Mouse (Mus musculus) thymus, adult 2 months (tissue): ENCODE measurements around the gene Plekhh3. TPM values are rescaled to one million over a fixed set of nuclear protein-coding genes. Genes with fewer than 3 reads are reported as not detected.

ENCODE experiments used
- DNase-seq: peaks from one replicate; pipeline ENCODE4 v3.0.0; 2021
- H3K27ac ChIP-seq: fragments of 200-500 bp; 2 replicates; pipeline ENCODE4 v1.5.1; 2012; ENCODE audit warnings: low read length, control low read depth; ENCODE audit not compliant: control insufficient read depth, insufficient read depth
- H3K27me3 ChIP-seq: fragments of 200-500 bp; 2 replicates; pipeline ENCODE4 v1.6.1; 2012; ENCODE audit warnings: mild to moderate bottlenecking, low read length, moderate library complexity, mixed read lengths; ENCODE audit not compliant: control insufficient read depth, insufficient read depth
- H3K36me3 ChIP-seq: fragments of 200-500 bp; 2 replicates; pipeline ENCODE4 v1.6.1; 2012; ENCODE audit warnings: mild to moderate bottlenecking, low read length, moderate library complexity; ENCODE audit not compliant: control insufficient read depth, insufficient read depth
- H3K4me1 ChIP-seq: fragments of 200-500 bp; replicated peaks from 2 replicates; pipeline ENCODE4 v1.6.1; 2012; ENCODE audit warnings: low read length; ENCODE audit not compliant: control insufficient read depth, insufficient read depth
- H3K4me3 ChIP-seq: fragments of 200-500 bp; 2 replicates; pipeline ENCODE4 v1.5.1; 2012; ENCODE audit warnings: mild to moderate bottlenecking, low read length, control low read depth, moderate library complexity; ENCODE audit not compliant: control insufficient read depth, insufficient read depth
- CTCF ChIP-seq: fragments of 200-500 bp; IDR thresholded peaks from 2 replicates; pipeline ENCODE4 v1.5.1; 2012; ENCODE audit warnings: mild to moderate bottlenecking, control low read depth, low read length, moderate library complexity, borderline replicate concordance; ENCODE audit not compliant: control insufficient read depth, poor library complexity, insufficient read depth; ENCODE audit errors: extremely low read depth
- POLR2A ChIP-seq: fragments of 200-500 bp; IDR thresholded peaks from 2 replicates; pipeline ENCODE4 v1.6.1; 2012; ENCODE audit warnings: mild to moderate bottlenecking, low read length, control low read depth, moderate library complexity; ENCODE audit not compliant: control insufficient read depth, poor library complexity, insufficient read depth; ENCODE audit errors: extremely low read depth
- WGBS: fragments of 180-500 bp; shearing (Covaris S2); methylation state at CpG from one replicate; pipeline ENCODE4 v1.1.7; 2018; 5-methylcytosine and 5-hydroxymethylcytosine counted together
- polyA plus RNA-seq: library from polyadenylated mRNA; depleted of rRNA; stranded (reverse); fragments of >200 nt; gene quantifications from 2 replicates; pipeline ENCODE4 v1.2.3, GENCODE M21; 2012

Gene Plekhh3
- polyA plus RNA-seq, 1 experiment = 11.9 TPM

- H3K27ac ChIP-seq = no peak overlapping the region
Measured at GRCm38 (mm10) chr11:101171721-101172433, 726 bp upstream of the Plekhh3 start.

GRCm38 (mm10) chr11:101170354-101170810 is 769 bp downstream of the Plekhh3 start, which contains the start of gene Cntnap1:
TSS of gene Cntnap1 (plus strand) at chr11:101170523.
- peaks cover 27% of the 10 kb centered on the region for H3K27me3 ChIP-seq
- 4% methylated on average over 35 of the region's 35 CpGs for WGBS
- H3K4me1 ChIP-seq = peaks cover 20% of the 10 kb centered on the region
- H3K4me3 ChIP-seq = peak within 1 kb of the TSS; percentile 49
- DNase-seq = no peak
- TF ChIP-seq POLR2A = no peak
- no peak for TF ChIP-seq CTCF
- no peak within 1 kb of the TSS for H3K27ac ChIP-seq
- H3K36me3 ChIP-seq = no peaks in the 10 kb centered on the region

More at GRCm38 (mm10) chr11:101171721-101172433, 726 bp upstream of the Plekhh3 start:
- Histone ChIP-seq H3K36me3 (no peaks in the 10 kb centered on the region), H3K4me3 (peak overlapping the region; percentile 22), H3K4me1 (peaks cover 25% of the 10 kb centered on the region), H3K27me3 (peaks cover 35% of the 10 kb centered on the region)
- under 1% methylated on average over 31 of the region's 31 CpGs for WGBS
- TF ChIP-seq CTCF (0 out of 2 replicates have a peak, but pooled peaks have one; percentile 19), POLR2A (no peak)
- DNase-seq = peak; percentile 31

- no peak for DNase-seq
- H3K36me3 ChIP-seq = no peaks in the 10 kb centered on the region
- TF ChIP-seq POLR2A = no peak
- TF ChIP-seq CTCF = no peak
- no peak overlapping the region for H3K4me3 ChIP-seq
- WGBS = 29% methylated on average over 17 of the region's 17 CpGs
- no peak overlapping the region for H3K27ac ChIP-seq
- peaks cover 27% of the 10 kb centered on the region for H3K27me3 ChIP-seq
- H3K4me1 ChIP-seq = peaks cover 20% of the 10 kb centered on the region
Measured at GRCm38 (mm10) chr11:101169301-101170107, 1.6 kb downstream of the Plekhh3 start.

- Histone ChIP-seq H3K27me3 (peaks cover 30% of the 10 kb centered on the region), H3K4me3 (no peak overlapping the region), H3K4me1 (peaks cover 16% of the 10 kb centered on the region), H3K36me3 (no peaks in the 10 kb centered on the region), H3K27ac (no peak overlapping the region)
- TF ChIP-seq CTCF (no peak), POLR2A (no peak)
- 31% methylated on average over 18 of the region's 18 CpGs for WGBS
- DNase-seq = no peak
Measured at GRCm38 (mm10) chr11:101168301-101168980, 2.7 kb downstream of the Plekhh3 start.

GRCm38 (mm10) chr11:101167963-101168300 is 3.2 kb downstream of the Plekhh3 start:
- Histone ChIP-seq H3K4me1 (peaks cover 12% of the 10 kb centered on the region), H3K27ac (no peak overlapping the region)

More at GRCm38 (mm10) chr11:101167963-101168300, 3.2 kb downstream of the Plekhh3 start:
- H3K4me3 ChIP-seq = no peak overlapping the region
- no peak for DNase-seq
- TF ChIP-seq CTCF (no peak), POLR2A (no peak)
- H3K27me3 ChIP-seq = peaks cover 27% of the 10 kb centered on the region
- no peaks in the 10 kb centered on the region for H3K36me3 ChIP-seq
- WGBS = 48% methylated on average over 8 of the region's 8 CpGs
